Mouse (Mus musculus) kidney, adult 18-20 months (tissue): ENCODE measurements around the gene Rpain.

Source experiments
- DNase-seq: peaks from one replicate; pipeline ENCODE4 v3.0.0; 2021

Gene Rpain

DNA sequence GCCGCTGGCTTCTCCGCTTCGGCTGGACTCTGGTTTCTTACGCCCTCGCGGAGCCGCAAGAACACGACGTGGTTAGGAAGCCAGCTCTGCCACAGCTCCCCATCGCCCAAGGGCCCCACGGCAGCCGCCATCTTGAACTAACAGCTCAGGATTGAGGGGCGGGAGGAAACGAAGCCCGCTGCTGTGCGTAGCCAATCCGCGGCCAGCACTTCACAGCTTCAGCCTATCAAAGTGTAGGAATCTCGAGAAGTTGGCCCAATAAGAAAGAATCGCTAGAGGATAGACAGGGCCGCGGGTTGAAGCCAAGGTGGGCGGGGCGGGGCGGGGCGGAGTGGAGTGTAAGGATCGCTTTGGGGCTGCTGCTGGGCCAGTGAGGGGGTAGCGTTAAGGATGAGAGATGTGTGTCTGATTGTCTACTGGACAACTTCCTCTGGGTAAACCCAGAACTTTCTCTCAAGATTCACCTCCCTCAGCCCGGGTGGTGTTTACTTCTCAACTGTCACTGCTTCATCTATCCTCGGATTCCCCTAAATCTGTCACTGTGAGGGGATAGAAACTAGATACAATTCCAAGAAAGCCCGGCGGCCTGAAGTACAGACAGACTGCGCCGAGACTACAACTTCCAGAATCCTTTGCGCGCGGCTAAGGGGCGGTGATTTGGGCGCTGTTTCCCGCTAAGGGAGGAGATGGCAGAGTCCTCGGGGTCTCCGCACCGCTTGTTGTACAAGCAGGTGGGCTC is at the start of gene Rpain, which contains the start of gene Nup88:
Rpain (plus strand) TSS at position 393 of the 739 bp plus-strand sequence.
Nup88 (minus strand) TSS at position 153 of the 739 bp plus-strand sequence.
- DNase-seq = peak; percentile 92

- no peak for DNase-seq
Measured at GRCm38 (mm10) chr11:70931461-70931860, 38.6 kb upstream of the Rpain start.

DNA sequence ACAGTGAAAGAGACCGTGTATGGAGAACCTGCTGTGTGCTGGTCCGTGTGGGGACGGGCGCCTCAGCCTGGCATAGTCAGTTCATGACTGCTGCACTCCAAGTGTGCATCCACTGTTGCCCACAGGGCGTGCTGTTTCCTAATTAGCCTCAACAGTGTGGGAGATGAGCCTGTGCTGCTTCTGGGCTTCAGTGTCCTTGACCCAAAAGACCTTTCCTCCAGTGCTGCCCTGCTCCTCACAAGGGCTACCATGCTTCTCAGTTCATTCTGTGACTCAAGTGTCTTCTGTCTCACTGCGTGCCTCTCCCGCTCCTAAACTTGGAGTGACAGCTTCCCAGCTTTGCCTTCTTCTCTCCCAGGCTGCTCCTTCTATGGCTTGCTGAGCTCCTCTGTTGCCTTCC is 34.7 kb upstream of the Rpain start:
- no peak for DNase-seq

DNA sequence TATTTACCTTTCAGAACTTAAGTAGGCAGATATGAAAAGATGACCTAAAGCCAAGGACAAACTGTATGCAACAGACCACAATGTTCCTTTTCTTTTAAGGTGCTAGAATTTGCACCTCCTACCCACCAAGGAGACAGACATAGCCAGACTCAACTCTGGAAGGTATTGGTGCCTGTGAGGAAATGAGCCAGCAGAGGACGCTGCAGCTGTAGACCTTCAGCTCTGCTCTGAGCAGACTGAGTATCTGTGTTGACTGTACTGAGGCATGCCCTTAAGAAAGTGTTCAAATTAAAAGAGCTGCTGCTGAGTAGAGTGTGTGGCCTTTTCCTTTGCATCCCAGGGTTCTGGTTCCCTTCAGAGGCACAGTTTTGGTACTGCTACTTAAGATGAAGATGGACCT is 27.4 kb upstream of the Rpain start:
- DNase-seq = no peak

DNA sequence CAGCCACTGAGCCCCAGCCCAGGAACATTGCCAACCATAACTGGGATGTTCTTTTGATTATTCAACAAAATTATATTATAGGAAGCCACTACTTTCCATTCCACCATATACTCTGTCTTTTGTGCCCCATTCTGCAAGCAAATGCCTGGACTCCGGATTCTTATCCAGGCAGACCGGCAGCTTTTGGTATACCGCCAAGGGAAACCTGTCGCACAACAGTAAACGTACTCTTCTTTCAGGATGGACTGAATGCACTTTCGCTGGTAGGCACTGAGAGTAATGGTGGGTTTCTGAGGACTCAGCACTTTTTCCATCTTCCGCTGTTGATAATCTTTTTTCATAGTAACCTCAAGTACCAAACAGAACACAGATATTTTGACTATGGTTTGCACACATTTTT is 26.4 kb upstream of the Rpain start:
- DNase-seq = no peak

DNA sequence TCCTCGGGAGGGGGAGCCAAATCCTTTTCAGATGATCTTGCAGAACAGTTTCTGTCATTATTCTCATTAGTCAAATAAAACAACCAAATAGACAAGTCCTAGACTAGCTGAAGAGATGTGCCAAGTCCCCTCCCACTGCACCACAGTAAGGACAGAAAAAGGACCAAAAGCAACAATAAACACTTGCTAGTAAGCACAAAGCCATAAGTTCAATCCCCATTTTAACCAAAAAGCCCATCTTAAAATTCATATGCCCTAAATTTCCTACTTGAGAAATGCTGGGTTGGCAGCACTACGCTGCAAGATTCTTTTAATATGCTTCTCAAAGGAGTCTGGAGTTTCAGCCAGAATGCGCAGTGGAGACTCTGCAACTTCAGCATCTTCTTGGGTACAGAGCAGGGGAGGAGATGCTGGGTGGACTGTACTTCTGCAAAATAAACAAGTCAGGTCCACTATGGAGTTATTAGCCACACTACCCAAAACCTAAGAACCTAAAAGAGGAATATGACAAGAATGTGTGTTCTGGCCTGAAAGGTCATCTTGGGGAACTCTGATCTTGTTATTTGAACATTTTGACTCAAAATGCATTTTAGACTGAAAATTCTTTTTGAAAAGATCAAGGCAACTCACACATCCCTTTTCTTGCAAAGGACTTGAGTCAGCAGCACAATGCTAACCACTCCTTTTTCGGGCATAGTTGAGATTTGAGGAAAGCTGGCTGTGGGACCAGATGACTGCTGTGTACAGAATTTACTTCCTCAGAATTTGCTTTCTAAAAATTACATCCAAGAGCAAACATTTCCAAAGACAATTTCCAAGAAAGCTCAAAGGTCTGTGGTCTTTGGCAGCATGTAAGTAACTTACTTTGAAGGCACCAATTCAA is 24.8 kb upstream of the Rpain start:
- DNase-seq = no peak

DNA sequence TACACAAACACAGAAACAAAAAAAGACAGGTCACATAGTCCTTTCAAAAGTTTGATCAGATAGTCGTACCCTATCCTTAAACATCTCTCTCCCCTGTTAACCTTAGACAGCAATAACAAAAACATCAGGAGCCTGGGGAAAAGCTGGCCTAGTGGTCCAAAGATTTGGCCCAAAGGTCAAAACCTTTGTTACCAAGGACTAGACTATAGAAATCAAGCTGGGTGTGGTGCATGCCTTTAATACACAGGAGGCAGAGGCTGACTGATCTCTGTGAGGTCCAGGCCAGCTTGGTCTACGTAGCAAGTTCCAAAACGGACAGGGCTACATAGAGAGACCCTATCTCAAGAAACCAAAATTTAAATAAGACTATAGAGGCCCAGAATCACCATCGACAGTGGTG is 15.3 kb upstream of the Rpain start:
- DNase-seq = no peak

DNA sequence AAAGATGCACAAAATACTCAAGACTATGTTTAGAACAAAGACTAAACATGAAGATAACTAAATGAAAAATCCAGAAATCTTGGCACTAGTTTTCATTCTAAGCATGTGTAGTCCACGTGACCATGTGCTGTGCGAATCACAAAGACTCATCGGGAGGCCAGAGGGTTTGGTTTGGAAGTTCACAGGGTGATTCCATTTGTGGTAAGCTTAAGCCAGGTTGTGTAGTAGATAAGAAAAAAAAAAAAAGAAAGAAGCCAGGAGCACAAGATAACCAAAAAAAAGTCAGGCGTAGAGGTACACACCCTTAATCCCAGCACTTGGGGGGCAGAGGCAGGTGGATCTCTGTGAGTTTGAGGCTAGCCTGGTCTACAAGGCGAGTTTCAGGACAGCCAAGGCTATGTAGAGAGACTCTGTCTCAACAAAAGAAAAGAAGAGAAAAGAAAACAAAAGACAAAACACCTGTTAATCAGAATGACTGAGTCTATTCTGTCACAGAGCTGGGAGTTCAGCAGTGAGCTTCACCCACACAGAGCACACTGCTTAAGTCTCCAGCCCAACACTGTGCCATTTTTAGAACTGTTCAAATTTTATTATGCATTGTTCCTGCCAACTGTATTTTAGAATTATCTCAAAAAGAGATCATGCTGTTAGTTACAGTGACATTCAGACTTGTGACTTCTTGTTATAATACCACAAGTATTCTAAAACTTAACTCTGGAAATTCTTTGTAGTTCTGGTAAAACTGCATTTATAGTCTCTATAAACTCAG is 9.0 kb upstream of the Rpain start:
- DNase-seq = no peak

- DNase-seq = no peak
Measured at GRCm38 (mm10) chr11:70964222-70964907, 5.6 kb upstream of the Rpain start.

- DNase-seq = peak; percentile 11
Measured at GRCm38 (mm10) chr11:70969271-70969794, 680 bp upstream of the Rpain start.

- DNase-seq = no peak
Measured at GRCm38 (mm10) chr11:70970560-70971540, 837 bp downstream of the Rpain start.

- no peak for DNase-seq
Measured at GRCm38 (mm10) chr11:70972586-70972985, 2.6 kb downstream of the Rpain start.

DNA sequence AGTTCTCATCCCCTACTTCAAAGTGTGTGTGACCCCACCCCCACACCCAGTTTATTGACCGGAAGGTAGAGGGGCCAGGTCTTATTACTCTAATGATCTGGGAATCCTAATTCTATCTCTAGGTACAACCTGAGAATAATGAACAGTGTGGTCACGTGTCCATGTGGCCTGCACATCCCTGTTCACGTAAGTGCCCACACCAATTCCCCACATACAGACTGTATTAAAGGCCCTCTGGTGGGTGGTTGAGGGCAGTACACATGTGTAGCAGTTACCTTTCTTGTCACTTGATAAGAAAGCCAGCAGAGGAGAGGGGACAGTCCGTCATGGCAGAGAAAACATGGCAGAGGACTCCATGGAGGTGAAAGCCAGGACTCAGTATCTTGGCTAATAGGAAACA is 3.9 kb downstream of the Rpain start:
- no peak for DNase-seq

- DNase-seq = no peak
Measured at GRCm38 (mm10) chr11:70975193-70975592, 5.2 kb downstream of the Rpain start.

DNA sequence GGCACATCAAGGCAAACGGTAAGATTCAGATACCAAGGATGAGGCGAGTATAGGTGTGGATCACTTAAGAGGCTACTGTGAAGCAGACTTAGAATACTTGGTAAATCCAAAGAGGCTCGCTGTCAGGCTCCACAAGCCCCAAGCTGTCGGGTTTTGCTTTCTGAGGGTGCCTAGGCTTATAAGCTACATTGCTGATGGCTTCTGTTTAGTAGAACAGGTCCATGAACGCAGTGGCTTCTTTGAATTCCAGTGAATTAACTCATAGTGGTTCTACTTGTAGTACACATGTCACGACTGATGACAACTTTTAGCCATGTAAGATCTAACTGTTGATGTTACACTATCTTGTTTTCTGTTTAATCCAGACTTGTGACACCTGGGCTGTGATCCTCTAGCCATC is 7.3 kb downstream of the Rpain start:
- no peak for DNase-seq

GRCm38 (mm10) chr11:70980232-70980631 is 10.2 kb downstream of the Rpain start:
- no peak for DNase-seq

GRCm38 (mm10) chr11:70980751-70981510 is 10.9 kb downstream of the Rpain start:
- no peak for DNase-seq

DNA sequence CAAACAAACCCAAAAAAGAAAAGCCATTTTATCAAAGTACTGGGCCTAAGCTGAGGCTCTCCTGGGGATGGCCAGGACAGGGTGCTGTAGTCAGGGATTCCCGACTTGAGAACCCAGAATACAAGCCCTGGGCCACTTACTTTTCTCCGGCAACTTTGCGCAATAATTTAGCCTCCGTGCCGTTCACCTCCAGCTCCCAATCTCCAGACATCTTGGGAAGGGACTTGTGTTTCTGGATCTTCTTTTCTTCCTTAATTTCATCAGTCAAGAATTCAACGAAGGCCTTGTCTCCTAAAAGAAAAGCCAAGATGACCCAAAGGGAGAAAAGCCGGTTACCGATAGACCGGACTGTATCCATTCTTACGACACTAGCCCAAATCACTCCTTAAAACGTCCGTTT is 12.0 kb downstream of the Rpain start:
- DNase-seq = no peak

DNA sequence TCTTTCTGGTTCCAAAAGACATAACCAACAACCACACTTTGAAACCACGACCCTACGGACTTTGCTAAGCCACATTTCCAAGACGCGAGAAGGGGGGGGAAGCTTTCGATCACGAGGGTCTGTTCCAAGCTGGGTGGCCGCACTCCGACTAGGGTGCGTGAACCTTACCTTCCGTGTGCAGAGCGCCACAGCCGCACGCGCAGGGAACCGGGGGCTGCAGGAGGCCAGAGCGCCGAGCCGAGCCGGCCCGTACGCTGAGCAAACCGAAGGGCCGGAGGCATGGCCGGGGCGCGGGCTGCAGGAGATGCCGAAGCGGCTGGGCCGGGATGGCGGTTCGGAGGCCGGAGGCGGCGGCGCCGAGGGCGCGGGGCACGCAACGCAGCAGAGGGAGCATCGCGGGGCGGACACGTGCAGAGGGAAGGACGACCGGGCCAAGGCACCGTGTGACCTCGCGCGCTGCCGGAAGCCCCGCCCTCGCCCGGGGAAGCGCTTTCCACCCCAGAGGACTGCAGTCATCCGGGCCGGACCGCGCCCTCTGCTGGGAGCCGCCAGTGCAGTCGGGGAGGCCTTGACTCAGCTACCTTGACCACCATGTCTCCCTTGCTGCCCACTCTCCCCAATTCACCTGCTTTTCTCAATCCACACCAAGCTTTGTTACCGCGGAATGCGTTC is 12.7 kb downstream of the Rpain start, which contains the start of gene C1qbp:
C1qbp (minus strand) TSS at position 470 of the 672 bp plus-strand sequence.
- peak; percentile 94 for DNase-seq

DNA sequence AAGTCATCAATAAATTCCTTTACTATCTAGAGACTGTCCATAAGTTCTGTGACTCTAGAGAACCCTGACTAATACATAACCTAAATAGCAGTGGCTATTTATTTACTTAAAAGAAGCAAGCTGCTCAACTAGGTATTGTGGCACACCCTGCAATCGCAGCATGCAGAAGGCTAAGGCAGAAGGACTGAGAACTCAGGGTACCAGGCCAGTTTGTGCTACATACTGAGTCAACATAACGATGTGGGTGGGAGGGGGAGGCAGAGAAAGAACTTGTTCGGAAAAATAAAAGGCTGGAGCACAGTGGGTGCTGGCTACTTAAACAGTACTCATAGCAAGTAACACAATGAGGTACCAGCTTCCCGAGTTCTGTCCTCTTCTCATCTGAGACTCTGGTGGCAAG is 31.2 kb downstream of the Rpain start:
- no peak for DNase-seq
